Mouse (Mus musculus): ENCODE results near the gene C130073F10Rik.
A peak's percentile ranks its signal among the peaks of the same experiment; 100 is the strongest.
"Not testable (repeated sequence)": the region's sequence is repeated elsewhere in the genome, so short reads cannot be mapped to it uniquely, and the experiment has no call there.

Gene C130073F10Rik

GRCm38 (mm10) chr4:101893656-101894420, at the start of gene C130073F10Rik:
Gene C130073F10Rik, minus strand, starts transcription at chr4:101893789.
- DNase-seq (ENCODE audit: low spot score) = no peak

- not testable (repeated sequence) for DNase-seq (ENCODE audit: low spot score)
Observed at GRCm38 (mm10) chr4:101940107-101940506, 46.5 kb upstream of the C130073F10Rik start, which contains the start of gene Gm12794. Gene Gm12794, plus strand, starts transcription at chr4:101940407.

- not testable (repeated sequence) for DNase-seq (ENCODE audit: low spot score)
Observed at GRCm38 (mm10) chr4:101908821-101909220, 15.2 kb upstream of the C130073F10Rik start, which contains the start of gene Gm12800. Gene Gm12800, plus strand, starts transcription at chr4:101909121.

- no peak for DNase-seq (ENCODE audit: low spot score)
Observed at GRCm38 (mm10) chr4:101889377-101889776, 4.2 kb downstream of the C130073F10Rik start.

- DNase-seq (ENCODE audit: low spot score) = no peak
Observed at GRCm38 (mm10) chr4:101883641-101884040, 9.9 kb downstream of the C130073F10Rik start.

GRCm38 (mm10) chr4:101875687-101876086, 17.9 kb downstream of the C130073F10Rik start:
- not testable (repeated sequence) for DNase-seq (ENCODE audit: low spot score)

GRCm38 (mm10) chr4:101872031-101872430, 21.6 kb downstream of the C130073F10Rik start:
- not testable (repeated sequence) for DNase-seq (ENCODE audit: low spot score)

- DNase-seq (ENCODE audit: low spot score) = no peak
Observed at GRCm38 (mm10) chr4:101862289-101862688, 31.3 kb downstream of the C130073F10Rik start.

- peak; percentile 28 for DNase-seq (ENCODE audit: low spot score)
Observed at GRCm38 (mm10) chr4:101860873-101861272, 32.7 kb downstream of the C130073F10Rik start.

- no peak for DNase-seq (ENCODE audit: low spot score)
Observed at GRCm38 (mm10) chr4:101850908-101851307, 42.7 kb downstream of the C130073F10Rik start.

- not testable (repeated sequence) for DNase-seq (ENCODE audit: low spot score)
Observed at GRCm38 (mm10) chr4:101843923-101844322, 49.7 kb downstream of the C130073F10Rik start, which contains the start of gene B020004J07Rik. Gene B020004J07Rik, minus strand, starts transcription at chr4:101844023.
